Mouse (Mus musculus): ENCODE data around the gene Klf12. TPM values are rescaled to one million over a fixed set of nuclear protein-coding genes. Genes with fewer than 3 reads are reported as not detected.

The Klf12 gene
- polyA plus RNA-seq (2017; shearing (Covaris generic)): 1.2 TPM

DNA sequence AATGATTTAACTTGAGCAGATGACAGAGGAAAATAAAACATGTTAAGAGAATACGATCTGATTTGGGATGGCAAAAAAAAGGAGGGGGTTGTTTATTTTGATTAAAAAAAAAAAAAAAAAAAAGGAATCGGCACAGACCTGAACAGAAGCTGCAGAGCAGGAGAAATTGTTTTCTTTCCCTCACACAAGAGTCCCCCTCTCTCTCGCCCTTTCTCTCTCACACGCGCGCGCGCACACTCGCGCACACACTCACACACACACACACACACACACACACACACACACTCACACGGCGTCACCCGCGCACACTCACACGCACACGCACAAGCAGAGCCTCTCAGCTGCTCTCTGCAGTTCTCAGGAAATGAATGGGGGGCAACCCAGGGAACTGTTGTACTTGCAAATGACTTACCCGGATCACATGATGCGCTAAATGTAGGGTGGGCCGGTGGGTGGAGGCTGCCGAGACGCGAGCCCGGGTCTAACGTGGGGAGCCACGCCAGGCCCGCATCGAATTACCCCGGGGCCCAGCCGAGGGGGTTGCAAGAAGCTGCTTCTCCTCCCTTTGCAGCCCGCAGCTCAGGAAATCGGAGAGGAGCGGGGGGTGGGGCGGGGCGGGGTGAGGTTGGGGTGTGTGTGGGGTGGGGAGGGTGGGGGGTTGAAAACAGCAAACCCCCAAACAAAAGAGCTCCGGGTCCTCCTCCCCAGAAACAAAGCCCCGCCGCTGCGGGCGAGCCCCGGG is at the start of gene Klf12:
TSS of gene Klf12 (minus strand) at position 561 of the 742 bp plus-strand sequence.

